Mouse (Mus musculus) midbrain, postnatal 0 days (tissue): ENCODE results near the gene Gm28729. TPM values are rescaled to one million over a fixed set of nuclear protein-coding genes. Genes with fewer than 3 reads are reported as not detected.

Experiments
- ATAC-seq: fragments of 200-750 bp; cut with Nextera tagmentation; 2 replicates; pipeline ENCODE4 v1.8.0; 2017; ENCODE audit warnings: moderate number of reproducible peaks, mild to moderate bottlenecking, moderate TSS enrichment, moderate library complexity; ENCODE audit not compliant: low FRiP score
- DNase-seq: peaks from one replicate; pipeline ENCODE4 v3.0.0-alpha.2; 2015; ENCODE audit warnings: low spot score
- H3K27ac ChIP-seq: fragments of 300-500 bp; sonication (generic); 2 replicates; pipeline ENCODE4 v1.5.1; 2014; ENCODE audit warnings: low read depth, mild to moderate bottlenecking, low read length, mixed read lengths
- H3K27me3 ChIP-seq: fragments of 300-500 bp; sonication (generic); 2 replicates; pipeline ENCODE4 v1.6.1; 2014; ENCODE audit warnings: low read length, control low read depth, mixed read lengths; ENCODE audit not compliant: insufficient read depth
- H3K36me3 ChIP-seq: fragments of 300-500 bp; sonication (generic); 2 replicates; pipeline ENCODE4 v1.6.1; 2014; ENCODE audit warnings: low read length, control low read depth, mixed read lengths; ENCODE audit not compliant: insufficient read depth
- H3K4me1 ChIP-seq: fragments of 300-500 bp; sonication (generic); 2 replicates; pipeline ENCODE4 v1.6.1; 2014; ENCODE audit warnings: mild to moderate bottlenecking, control low read depth, antibody characterized with exemption, low read length, mixed read lengths; ENCODE audit not compliant: insufficient read depth
- H3K4me2 ChIP-seq: fragments of 300-500 bp; sonication (generic); 2 replicates; pipeline ENCODE4 v1.6.1; 2014; ENCODE audit warnings: low read depth, mild to moderate bottlenecking, low read length, mixed read lengths; ENCODE audit not compliant: poor library complexity, severe bottlenecking
- H3K4me3 ChIP-seq: fragments of 300-500 bp; sonication (generic); 2 replicates; pipeline ENCODE4 v1.5.1; 2014; ENCODE audit warnings: low read depth, mild to moderate bottlenecking, low read length, moderate library complexity
- H3K9ac ChIP-seq: fragments of 300-500 bp; sonication (generic); replicated peaks from 2 replicates; pipeline ENCODE4 v1.6.1; 2014; ENCODE audit warnings: mild to moderate bottlenecking, low read length, moderate library complexity, mixed read lengths; ENCODE audit not compliant: poor library complexity, severe bottlenecking
- H3K9me3 ChIP-seq: fragments of 300-500 bp; sonication (generic); 2 replicates; pipeline ENCODE4 v1.6.1; 2016; ENCODE audit warnings: low read length, control low read depth
- CTCF ChIP-seq: IDR thresholded peaks from 2 replicates; pipeline ENCODE4 v1.5.1; 2016; ENCODE audit warnings: antibody characterized with exemption, mild to moderate bottlenecking
- WGBS: fragments of 180-500 bp; shearing (Covaris S2); extraction: QIAGEN DNeasy Blood & Tissue Kit; methylation state at CpG from one replicate; pipeline ENCODE4 v1.1.7; 2014; 5-methylcytosine and 5-hydroxymethylcytosine counted together
- polyA plus RNA-seq: library from polyadenylated mRNA; unstranded; fragments of >200 nt; fragmentation: Nextera tagmentation; extraction: Ambion mirVana; gene quantifications from 2 replicates; pipeline ENCODE4 v1.2.1, GENCODE M21; 2015
- total RNA-seq: library from RNA; depleted of rRNA; stranded (reverse); fragments of >200 nt; gene quantifications from 2 replicates; pipeline ENCODE4 v1.2.3, GENCODE M21; 2014

The Gm28729 gene
- total and polyA plus RNA-seq, 2 experiments from 2014 or later = 0.20 to 0.60 TPM

DNA sequence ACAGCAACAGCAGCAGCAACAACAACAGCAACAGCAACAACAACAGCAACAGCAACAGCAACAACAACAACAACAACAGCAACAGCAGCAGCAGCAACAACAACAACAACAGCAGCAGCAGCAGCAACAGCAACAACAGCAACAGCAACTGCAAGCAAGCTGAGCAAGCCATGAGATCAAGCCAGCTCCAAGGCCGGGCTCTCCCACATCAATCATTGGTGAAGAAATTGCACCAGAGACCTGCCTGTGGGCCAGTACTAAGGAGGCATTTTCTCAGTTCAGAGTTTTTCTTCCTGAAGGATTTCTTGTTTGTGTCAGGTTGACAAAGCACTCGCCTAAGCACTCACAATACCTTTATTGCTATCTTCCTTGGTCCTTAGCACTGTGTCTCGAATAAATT is 8.3 kb downstream of the Gm28729 start:
- Histone ChIP-seq H3K36me3 (no peaks in the 10 kb centered on the region), H3K4me1 (no peaks in the 10 kb centered on the region)
- 80% methylated on average over 3 of the region's 3 CpGs for WGBS

DNA sequence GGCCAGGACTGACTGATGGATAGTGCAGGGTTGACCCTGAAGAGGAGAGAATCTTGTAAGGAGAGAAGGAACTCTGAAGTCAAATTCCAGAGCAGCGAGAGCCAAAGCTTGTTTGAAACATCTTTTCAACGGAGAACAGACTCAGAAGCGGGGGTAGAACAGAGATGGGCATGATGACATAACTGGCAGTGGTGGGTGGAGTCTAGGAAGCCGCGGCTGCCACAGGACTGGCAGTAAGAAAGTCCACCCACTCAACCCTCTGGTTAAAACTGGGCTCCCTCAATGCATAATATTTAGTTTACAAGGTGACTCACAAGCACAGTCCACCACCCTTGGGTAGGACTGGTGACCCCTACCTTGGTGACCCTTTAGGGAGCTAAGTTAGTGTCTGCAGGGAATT is 9.3 kb downstream of the Gm28729 start:
- Histone ChIP-seq H3K9me3 (no peaks in the 10 kb centered on the region), H3K4me3 (no peak overlapping the region), H3K27ac (no peak overlapping the region), H3K27me3 (no peaks in the 10 kb centered on the region), H3K4me1 (no peaks in the 10 kb centered on the region), H3K4me2 (no peak overlapping the region), H3K36me3 (no peaks in the 10 kb centered on the region), H3K9ac (no peak overlapping the region)
- WGBS = 89% methylated on average over 5 of the region's 5 CpGs
- TF ChIP-seq CTCF = no peak
- DNase-seq = no peak
- no peak for ATAC-seq

More for the DNA sequence above, 8.3 kb downstream of the Gm28729 start:
- Histone ChIP-seq H3K4me3 (no peak overlapping the region), H3K4me2 (no peak overlapping the region), H3K27ac (no peak overlapping the region), H3K9me3 (no peaks in the 10 kb centered on the region), H3K27me3 (no peaks in the 10 kb centered on the region), H3K9ac (no peak overlapping the region)
- ATAC-seq (no peak), DNase-seq (no peak)
- no peak for TF ChIP-seq CTCF

DNA sequence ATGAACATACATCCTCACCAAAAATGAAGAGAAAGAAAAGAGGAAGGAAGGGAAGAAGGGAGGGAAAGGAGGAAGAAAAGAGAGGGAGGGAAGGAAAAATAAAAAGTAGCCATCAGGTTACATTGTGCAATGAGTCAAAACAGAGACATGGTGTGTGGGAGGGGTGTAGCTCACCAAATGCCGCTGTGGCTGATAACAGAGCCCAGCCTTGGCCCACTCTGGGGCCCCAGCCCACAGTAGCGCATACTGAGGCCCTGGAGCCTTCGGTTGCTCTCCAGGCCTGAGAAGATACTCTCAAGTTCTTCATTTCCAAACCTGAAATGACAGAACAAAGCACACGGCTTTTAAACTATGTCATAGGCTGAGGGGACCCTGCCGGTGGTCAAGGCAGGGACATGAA is 10.8 kb downstream of the Gm28729 start:
- Histone ChIP-seq H3K4me1 (no peaks in the 10 kb centered on the region), H3K9ac (no peak overlapping the region), H3K27ac (no peak overlapping the region), H3K9me3 (no peaks in the 10 kb centered on the region), H3K36me3 (no peaks in the 10 kb centered on the region), H3K4me3 (no peak overlapping the region), H3K4me2 (no peak overlapping the region), H3K27me3 (no peaks in the 10 kb centered on the region)
- ATAC-seq (no peak), DNase-seq (no peak)
- WGBS = 89% methylated on average over 5 of the region's 5 CpGs
- TF ChIP-seq CTCF = no peak

DNA sequence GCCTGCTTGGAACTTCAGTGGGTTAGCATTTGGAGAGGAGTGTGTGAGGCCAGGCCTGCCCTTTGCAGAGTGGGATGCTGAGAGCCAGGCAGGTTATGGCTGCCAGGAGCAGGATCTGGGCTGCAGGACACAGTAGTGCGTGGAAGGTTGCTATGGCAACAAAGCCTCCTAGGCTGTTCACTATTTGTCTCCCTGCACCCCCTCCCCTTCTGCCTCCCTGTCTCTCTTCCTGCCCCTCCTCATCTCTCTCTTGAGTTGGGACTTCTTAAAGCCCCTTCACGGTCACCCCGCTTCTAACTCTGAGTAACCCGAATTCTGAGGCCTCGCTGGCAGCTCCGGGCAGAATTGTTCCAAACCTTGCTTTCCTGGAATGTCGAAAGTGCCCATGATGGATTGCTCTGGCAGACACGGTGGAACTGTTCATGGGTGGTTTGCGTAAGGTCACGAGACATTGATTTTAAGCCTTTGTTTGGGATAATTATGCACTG is 19.0 kb downstream of the Gm28729 start:
- H3K36me3 ChIP-seq = no peaks in the 10 kb centered on the region
- no peak for TF ChIP-seq CTCF
- no peaks in the 10 kb centered on the region for H3K9me3 ChIP-seq
- 8% methylated on average over 10 of the region's 10 CpGs for WGBS
- 0 out of 2 replicates have a peak overlapping the region, but pooled peaks have one; percentile 24 for H3K9ac ChIP-seq
- peaks cover 4% of the 10 kb centered on the region; the same call in 1 of the 2 replicates for H3K4me1 ChIP-seq
- peak; percentile 89 for DNase-seq
- H3K27me3 ChIP-seq = no peaks in the 10 kb centered on the region
- H3K4me2 ChIP-seq = peak overlapping the region; percentile 43
- 0 out of 2 replicates have a peak overlapping the region, but pooled peaks have one; percentile 3 for H3K4me3 ChIP-seq
- ATAC-seq = peak; percentile 94
- peak overlapping the region; percentile 48; the same call in 1 of the 2 replicates for H3K27ac ChIP-seq

DNA sequence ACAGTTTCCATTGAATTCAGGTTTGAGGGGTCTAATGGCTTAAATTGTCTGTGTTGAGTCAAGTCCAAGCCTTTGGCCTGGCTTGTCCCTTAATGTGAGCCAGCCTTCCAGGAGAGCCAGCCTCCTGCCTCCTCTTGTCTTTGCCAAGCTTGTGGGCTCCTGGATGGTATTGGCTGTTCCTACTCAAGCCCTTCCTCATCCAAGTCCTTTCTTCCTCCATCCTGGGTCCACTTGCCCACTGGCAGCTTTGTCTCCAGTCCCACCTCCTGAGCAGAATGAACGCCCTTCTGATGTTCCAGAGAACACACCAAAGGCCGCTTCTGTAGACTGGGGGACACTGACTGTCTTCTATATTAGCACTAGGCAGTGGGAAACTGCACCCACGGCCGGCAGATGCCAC is 19.9 kb downstream of the Gm28729 start:
- no peak for TF ChIP-seq CTCF

DNA sequence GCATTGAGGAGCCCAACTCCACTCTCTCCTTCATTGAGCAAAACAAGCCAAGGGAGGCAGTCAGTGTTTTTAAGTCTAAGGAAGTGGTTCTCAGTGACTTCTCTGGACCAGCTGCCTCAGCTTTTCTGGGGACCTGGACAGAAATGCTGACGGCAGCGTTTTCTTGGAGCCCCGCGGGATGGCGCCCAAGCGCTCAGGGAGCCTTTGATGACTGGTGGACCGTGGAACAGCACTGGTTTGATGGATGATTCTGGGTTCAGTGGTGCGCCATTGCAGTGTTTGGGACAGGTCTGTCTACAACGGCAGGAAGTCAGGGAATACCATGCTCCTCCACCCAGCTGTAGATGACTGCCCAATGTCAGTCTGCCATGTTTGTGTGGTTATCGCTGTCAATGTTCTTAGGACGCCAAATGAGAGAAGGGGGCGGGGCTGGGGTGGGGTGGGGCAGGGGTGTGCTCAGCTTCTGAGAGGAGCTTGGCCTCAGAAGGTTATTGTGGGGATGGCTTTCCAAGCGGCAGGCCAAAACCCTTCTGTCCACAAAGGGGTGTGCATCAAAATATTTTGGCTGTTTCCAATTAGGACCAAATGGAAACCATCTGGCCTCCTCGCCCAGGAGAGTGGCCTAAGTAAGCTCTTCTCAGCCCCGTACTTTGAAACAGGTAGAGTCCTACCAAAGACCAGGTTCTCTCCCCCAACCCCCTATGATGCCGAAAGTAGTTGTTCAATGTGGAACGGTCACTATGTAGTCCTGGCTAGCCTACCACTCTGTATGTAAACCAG is 20.8 kb downstream of the Gm28729 start:
- no peak for TF ChIP-seq CTCF
- Histone ChIP-seq H3K9ac (no peak overlapping the region), H3K27ac (no peak overlapping the region), H3K27me3 (no peaks in the 10 kb centered on the region), H3K4me2 (no peak overlapping the region), H3K9me3 (no peaks in the 10 kb centered on the region), H3K36me3 (no peaks in the 10 kb centered on the region), H3K4me1 (peaks cover 4% of the 10 kb centered on the region; the same call in 1 of the 2 replicates), H3K4me3 (no peak overlapping the region)
- ATAC-seq (no peak), DNase-seq (no peak)
- 91% methylated on average over 17 of the region's 17 CpGs for WGBS

More for the DNA sequence above, 19.9 kb downstream of the Gm28729 start:
- Histone ChIP-seq H3K9me3 (no peaks in the 10 kb centered on the region), H3K9ac (no peak overlapping the region), H3K4me3 (no peak overlapping the region), H3K27ac (0 out of 2 replicates have a peak overlapping the region, but pooled peaks have one; percentile 48), H3K27me3 (no peaks in the 10 kb centered on the region), H3K36me3 (no peaks in the 10 kb centered on the region), H3K4me2 (no peak overlapping the region), H3K4me1 (peaks cover 4% of the 10 kb centered on the region; the same call in 1 of the 2 replicates)
- no peak for DNase-seq
- WGBS = 98% methylated on average over 4 of the region's 4 CpGs
- no peak for ATAC-seq
